Mouse (Mus musculus) limb, embryonic 13.5 days (tissue): Measurements from ENCODE around the gene Plekha8. TPM values are rescaled to one million over a fixed set of nuclear protein-coding genes. Genes with fewer than 3 reads are reported as not detected.

ENCODE experiments used
- ATAC-seq: fragments of 200-750 bp; cut with Nextera tagmentation; 2 replicates; pipeline ENCODE4 v1.8.0; 2017; ENCODE audit warnings: low read depth, moderate number of reproducible peaks, moderate TSS enrichment; ENCODE audit not compliant: low FRiP score
- H3K27ac ChIP-seq: fragments of 300-500 bp; sonication (generic); 2 replicates; pipeline ENCODE4 v1.5.1; 2015; ENCODE audit warnings: inconsistent platforms, mild to moderate bottlenecking, moderate library complexity
- H3K27me3 ChIP-seq: fragments of 300-500 bp; sonication (generic); 2 replicates; pipeline ENCODE4 v1.6.1; 2015; ENCODE audit warnings: mild to moderate bottlenecking, inconsistent platforms
- H3K36me3 ChIP-seq: fragments of 300-500 bp; sonication (generic); 2 replicates; pipeline ENCODE4 v1.6.1; 2015; ENCODE audit warnings: inconsistent platforms, mild to moderate bottlenecking, moderate library complexity
- H3K4me1 ChIP-seq: fragments of 300-500 bp; sonication (generic); 2 replicates; pipeline ENCODE4 v1.6.1; 2015; ENCODE audit warnings: inconsistent platforms
- H3K4me2 ChIP-seq: fragments of 300-500 bp; sonication (generic); replicated peaks from 2 replicates; pipeline ENCODE4 v1.6.1; 2015; ENCODE audit warnings: inconsistent platforms, mild to moderate bottlenecking, moderate library complexity
- H3K4me3 ChIP-seq: fragments of 300-500 bp; sonication (generic); 2 replicates; pipeline ENCODE4 v1.5.1; 2015; ENCODE audit warnings: moderate library complexity, mild to moderate bottlenecking, inconsistent platforms
- H3K9ac ChIP-seq: fragments of 300-500 bp; sonication (generic); 2 replicates; pipeline ENCODE4 v1.6.1; 2015; ENCODE audit warnings: mild to moderate bottlenecking, inconsistent platforms
- H3K9me3 ChIP-seq: fragments of 300-500 bp; sonication (generic); 2 replicates; pipeline ENCODE4 v1.6.1; 2016; ENCODE audit warnings: inconsistent platforms
- WGBS: fragments of 180-500 bp; shearing (Covaris S2); methylation state at CpG from one replicate; pipeline ENCODE4 v1.1.7; 2015; 5-methylcytosine and 5-hydroxymethylcytosine counted together
- polyA plus RNA-seq: library from polyadenylated mRNA; unstranded; fragments of >200 nt; fragmentation: Nextera tagmentation; extraction: Ambion mirVana; gene quantifications from 2 replicates; pipeline ENCODE4 v1.2.1, GENCODE M21; 2015

The Plekha8 gene
- polyA plus RNA-seq, 1 experiment from 2014 or later = 16.7 TPM

DNA sequence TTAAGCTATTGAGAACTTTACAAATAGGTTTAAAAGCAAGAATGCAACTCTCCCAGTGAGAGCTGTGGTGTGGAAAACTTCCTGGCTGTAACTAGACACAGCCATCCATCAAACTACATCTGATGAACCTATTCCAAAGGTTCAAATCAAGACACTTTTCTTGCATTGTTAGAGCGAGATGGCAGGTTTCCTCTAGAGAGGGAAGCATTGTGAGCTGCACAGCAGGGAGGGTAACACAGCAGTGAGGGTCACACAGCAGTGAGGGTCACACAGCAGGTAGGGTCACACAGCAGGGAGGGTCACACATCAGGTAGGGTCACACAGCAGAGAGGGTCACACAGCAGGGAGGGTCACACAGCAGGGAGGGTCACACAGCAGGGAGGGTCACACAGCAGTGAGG lies 6.7 kb upstream of the Plekha8 start:
- H3K9ac ChIP-seq = no peak overlapping the region
- no peak overlapping the region for H3K4me3 ChIP-seq
- peaks cover 26% of the 10 kb centered on the region for H3K4me1 ChIP-seq
- 59% methylated on average over 1 of the region's 1 CpGs for WGBS
- H3K27me3 ChIP-seq = no peaks in the 10 kb centered on the region
- no peak overlapping the region for H3K4me2 ChIP-seq
- no peaks in the 10 kb centered on the region for H3K9me3 ChIP-seq
- no peak overlapping the region for H3K27ac ChIP-seq
- ATAC-seq = no peak
- H3K36me3 ChIP-seq = peaks cover 9% of the 10 kb centered on the region

DNA sequence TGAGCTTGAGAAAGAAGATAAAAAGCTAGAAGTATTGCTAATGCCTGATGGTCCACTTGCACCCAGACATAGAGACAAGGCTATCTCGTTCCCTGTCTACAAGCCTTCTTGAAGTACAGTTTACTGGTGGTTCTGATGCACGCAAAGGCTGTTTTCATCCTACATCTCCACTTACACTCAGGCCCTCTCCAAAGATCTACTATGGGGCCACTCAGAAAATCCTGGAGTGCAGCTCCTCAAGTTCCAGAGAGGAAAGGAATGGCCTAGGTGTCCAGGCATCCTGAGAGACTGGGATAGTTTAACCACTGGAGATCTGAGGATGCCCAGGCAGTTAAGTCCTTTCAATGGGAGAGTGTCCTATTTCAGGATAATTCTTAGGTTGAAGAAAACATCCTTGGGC lies 4.2 kb upstream of the Plekha8 start:
- WGBS = 93% methylated on average over 2 of the region's 2 CpGs
- H3K4me2 ChIP-seq = peak overlapping the region; percentile 73
- no peak for ATAC-seq
- H3K27me3 ChIP-seq = no peaks in the 10 kb centered on the region
- no peak overlapping the region for H3K9ac ChIP-seq
- H3K36me3 ChIP-seq = no peaks in the 10 kb centered on the region
- H3K4me3 ChIP-seq = no peak overlapping the region
- no peaks in the 10 kb centered on the region for H3K9me3 ChIP-seq
- H3K27ac ChIP-seq = no peak overlapping the region
- H3K4me1 ChIP-seq = peaks cover 32% of the 10 kb centered on the region

DNA sequence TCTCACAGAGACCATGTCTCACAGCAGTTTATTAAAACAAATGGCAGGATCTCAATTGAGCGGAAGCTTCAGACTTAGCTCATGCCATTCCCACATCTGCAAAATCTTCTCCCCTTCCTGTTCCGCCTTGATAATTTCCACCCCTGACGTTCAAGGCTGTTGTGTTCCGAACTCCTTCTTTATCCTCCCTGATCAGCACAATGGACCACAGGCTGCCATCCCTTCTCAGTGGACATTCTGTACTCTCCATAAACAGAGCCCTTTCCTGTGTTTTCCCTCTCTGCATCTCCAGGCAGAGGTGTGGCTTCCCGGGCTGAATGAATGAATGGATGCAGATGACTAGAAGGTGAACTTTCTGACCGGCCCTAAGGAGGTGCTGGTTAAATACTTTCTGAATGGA lies 3.1 kb upstream of the Plekha8 start:
- Histone ChIP-seq H3K4me3 (peak overlapping the region; percentile 61), H3K9ac (peak overlapping the region; percentile 55; the same call in 1 of the 2 replicates), H3K27ac (no peak overlapping the region), H3K27me3 (no peaks in the 10 kb centered on the region), H3K36me3 (no peaks in the 10 kb centered on the region), H3K4me1 (peaks cover 43% of the 10 kb centered on the region), H3K9me3 (no peaks in the 10 kb centered on the region), H3K4me2 (peak overlapping the region; percentile 73)
- 49% methylated on average over 6 of the region's 6 CpGs for WGBS
- ATAC-seq = no peak

DNA sequence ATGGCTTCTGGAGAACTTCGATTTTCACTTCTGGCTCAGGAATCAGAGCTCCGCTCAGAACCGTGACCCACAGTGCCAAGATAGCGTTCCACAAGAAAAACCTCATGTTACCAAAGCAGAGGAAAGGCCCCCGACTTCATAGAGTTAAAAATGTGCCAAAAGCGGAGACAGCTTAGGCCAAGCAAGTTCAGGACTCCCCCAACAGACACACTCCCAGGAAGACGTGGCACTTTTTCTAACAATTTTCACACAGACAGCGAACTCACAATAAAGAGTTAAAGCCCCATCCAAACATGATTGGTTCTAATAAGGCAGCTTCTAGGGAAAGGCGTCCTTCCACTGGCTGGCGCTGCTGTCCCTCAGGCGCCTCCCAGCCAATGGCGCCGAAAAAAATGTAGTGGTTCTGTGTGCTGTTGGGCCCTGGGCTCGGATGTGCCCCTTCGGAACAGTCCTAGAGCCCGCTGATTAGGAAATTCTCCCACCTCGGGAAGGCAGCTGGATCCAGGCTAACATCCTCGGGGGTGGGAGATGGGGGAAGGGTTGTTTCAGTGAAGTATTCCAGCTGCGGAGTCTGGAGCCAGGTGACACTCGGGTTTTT lies 1.9 kb upstream of the Plekha8 start:
- Histone ChIP-seq H3K4me3 (peak overlapping the region; percentile 61), H3K27ac (peak overlapping the region; percentile 62; the same call in 1 of the 2 replicates), H3K4me2 (peak overlapping the region; percentile 73), H3K36me3 (no peaks in the 10 kb centered on the region), H3K4me1 (peaks cover 50% of the 10 kb centered on the region), H3K9ac (peak overlapping the region; percentile 72), H3K27me3 (no peaks in the 10 kb centered on the region), H3K9me3 (no peaks in the 10 kb centered on the region)
- under 1% methylated on average over 20 of the region's 20 CpGs for WGBS
- ATAC-seq = peak; percentile 90

DNA sequence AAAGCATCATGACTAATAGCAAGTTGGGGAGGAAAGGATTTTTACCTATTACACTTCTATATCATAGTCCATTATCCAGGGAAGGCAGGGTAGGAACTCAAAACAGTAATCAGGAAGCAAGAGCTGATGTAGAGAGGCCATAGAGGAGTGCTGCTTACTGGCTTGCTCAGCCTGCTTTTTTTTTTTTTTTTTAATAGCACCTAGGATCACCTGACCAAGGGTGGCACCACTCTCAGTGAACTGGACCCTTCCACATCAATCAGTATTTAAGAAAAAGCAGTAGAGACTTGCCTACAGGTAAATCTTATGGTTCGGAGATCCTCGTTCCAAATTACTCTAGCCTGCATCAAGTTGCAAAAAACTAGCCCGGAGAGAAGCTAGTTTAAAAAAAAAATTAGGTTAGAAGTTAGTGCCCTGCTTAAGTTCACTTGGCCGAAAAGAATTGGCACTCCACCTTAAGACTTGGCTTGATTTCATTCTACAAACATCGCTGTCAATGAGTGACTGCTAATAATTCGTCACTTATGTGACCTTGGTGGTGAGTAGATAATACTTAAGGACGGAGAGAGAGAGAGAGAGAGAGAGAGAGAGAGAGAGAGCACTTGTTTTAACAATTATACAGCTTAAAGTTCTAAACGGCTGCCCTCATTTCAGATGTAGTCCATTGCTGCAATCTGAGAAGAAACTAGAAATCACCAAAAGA lies 994 bp upstream of the Plekha8 start:
- ATAC-seq = no peak
- no peaks in the 10 kb centered on the region for H3K36me3 ChIP-seq
- H3K9ac ChIP-seq = no peak overlapping the region
- no peaks in the 10 kb centered on the region for H3K9me3 ChIP-seq
- peaks cover 54% of the 10 kb centered on the region for H3K4me1 ChIP-seq
- H3K4me2 ChIP-seq = peak overlapping the region; percentile 78
- H3K27me3 ChIP-seq = no peaks in the 10 kb centered on the region
- no peak overlapping the region for H3K27ac ChIP-seq
- 64% methylated on average over 8 of the region's 8 CpGs for WGBS
- peak overlapping the region; percentile 94 for H3K4me3 ChIP-seq

DNA sequence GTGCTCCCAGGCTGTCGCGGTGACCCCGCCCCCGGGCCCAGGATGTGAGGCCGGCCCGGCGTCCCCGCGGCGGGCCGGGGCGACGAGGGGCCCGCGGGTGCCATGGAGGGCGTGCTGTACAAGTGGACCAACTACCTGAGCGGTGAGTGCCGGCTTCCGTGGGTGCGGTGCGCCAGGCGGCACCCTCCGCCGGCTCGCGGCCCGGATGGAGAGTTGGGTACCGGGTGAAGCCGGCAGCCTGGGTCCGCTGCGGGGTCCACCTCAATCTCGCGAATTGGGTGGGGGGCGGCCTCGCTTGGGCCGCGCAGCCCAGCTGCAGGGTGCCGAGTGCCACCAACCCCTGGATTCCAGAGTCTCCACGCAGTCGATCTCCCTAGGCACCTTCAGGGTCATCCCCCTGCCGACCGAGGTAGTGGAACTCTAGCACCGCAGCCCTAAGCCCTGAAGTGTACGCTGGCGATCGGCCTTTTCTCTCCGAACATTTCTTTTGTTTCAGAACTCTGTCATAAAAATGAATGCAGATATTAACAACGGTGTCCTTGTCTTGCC lies 493 bp downstream of the Plekha8 start:
- WGBS = under 1% methylated on average over 47 of the region's 48 CpGs
- Histone ChIP-seq H3K36me3 (no peaks in the 10 kb centered on the region), H3K27me3 (no peaks in the 10 kb centered on the region), H3K27ac (peak overlapping the region; percentile 65), H3K9ac (peak overlapping the region; percentile 93), H3K4me1 (peaks cover 47% of the 10 kb centered on the region), H3K4me3 (peak overlapping the region; percentile 94), H3K4me2 (peak overlapping the region; percentile 78), H3K9me3 (no peaks in the 10 kb centered on the region)
- ATAC-seq = no peak; the same call in 1 of the 2 replicates

DNA sequence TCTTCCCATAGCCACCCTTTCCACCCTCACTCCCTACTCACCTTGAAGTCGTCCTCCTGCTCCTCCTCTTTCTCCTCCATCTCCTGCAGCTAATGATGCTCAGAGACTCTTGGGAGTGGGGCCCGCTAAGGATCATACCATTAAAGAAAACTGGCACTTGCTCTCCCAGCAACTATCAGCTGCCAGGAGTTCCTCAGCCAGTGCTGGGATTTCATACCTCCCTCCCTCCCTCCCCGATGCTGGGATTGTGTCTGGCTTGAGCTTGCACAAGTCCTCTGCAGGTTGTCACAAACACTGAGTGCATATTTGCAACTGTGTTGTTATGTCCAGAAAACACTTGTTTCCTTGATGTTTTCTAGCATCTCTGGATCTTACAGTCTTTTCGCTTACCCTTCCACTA lies 2.3 kb downstream of the Plekha8 start, which contains the start of gene Fkbp14:
Gene Fkbp14, minus strand, starts transcription at position 101 of the 400 bp plus-strand sequence.
- no peaks in the 10 kb centered on the region for H3K27me3 ChIP-seq
- peak within 1 kb of the TSS; percentile 93; the same call in 1 of the 2 replicates for H3K9ac ChIP-seq
- 70% methylated on average over 4 of the region's 4 CpGs for WGBS
- H3K4me1 ChIP-seq = peaks cover 29% of the 10 kb centered on the region
- H3K27ac ChIP-seq = no peak within 1 kb of the TSS
- H3K9me3 ChIP-seq = no peaks in the 10 kb centered on the region
- no peak for ATAC-seq
- H3K4me3 ChIP-seq = peak within 1 kb of the TSS; percentile 94
- no peaks in the 10 kb centered on the region for H3K36me3 ChIP-seq
- peak within 1 kb of the TSS; percentile 78 for H3K4me2 ChIP-seq

DNA sequence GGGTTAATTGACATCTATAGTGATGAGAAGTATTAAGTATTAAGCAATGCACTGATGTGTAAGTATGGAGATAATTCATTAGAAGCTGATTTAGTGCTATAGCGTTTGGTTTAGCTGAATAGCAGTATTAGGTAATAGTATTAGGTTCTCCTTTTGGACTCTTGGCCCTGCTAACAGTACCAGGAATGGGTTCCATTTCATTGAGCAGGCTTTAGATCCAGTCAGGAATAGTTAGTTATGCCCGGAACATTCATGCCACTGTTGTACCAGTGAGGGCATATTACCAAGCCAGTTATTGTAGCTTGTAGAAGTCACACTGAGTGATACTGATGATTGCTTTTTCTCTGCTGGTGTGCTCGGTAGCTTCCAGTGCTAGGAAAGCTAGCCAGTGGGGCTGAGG lies 2.8 kb downstream of the Plekha8 start:
- Histone ChIP-seq H3K9ac (no peak overlapping the region), H3K4me3 (no peak overlapping the region), H3K27ac (no peak overlapping the region), H3K4me1 (peaks cover 28% of the 10 kb centered on the region), H3K9me3 (no peaks in the 10 kb centered on the region), H3K36me3 (no peaks in the 10 kb centered on the region), H3K4me2 (no peak overlapping the region), H3K27me3 (no peaks in the 10 kb centered on the region)
- no peak for ATAC-seq
- 87% methylated on average over 3 of the region's 3 CpGs for WGBS

DNA sequence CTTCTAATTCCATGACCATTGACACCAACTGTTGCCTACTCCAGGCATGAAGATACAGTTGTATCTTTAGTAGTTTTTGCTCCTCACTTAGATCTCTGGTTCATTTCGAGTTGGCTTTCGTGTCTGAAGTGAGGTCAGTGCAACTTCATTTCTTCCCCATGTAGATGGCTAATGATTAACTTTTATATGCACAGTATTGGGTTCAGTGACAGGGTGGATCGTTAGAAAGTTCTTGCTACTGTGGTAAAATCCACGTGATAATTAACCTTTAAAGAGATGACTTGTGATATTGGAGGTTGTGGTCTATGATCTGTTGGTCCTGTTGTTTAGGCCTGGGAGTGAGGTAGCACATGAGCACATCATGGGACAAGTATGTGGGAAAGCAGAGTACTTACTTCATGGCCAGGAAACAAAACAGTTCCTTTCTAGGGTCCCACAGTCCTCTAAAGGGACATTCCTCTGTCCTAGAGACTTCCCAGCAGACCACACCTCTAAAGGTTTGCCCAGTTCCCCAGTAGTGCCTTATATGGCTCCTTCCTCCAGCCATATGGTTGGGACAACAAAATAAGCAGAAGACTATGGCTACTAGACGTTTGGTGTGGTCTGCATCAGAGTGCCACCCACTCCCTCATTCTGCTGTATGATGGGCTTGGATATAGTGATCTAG lies 5.9 kb downstream of the Plekha8 start:
- Histone ChIP-seq H3K4me2 (no peak overlapping the region), H3K9ac (no peak overlapping the region), H3K9me3 (peaks cover 3% of the 10 kb centered on the region; the same call in 1 of the 2 replicates), H3K4me1 (peaks cover 35% of the 10 kb centered on the region), H3K27ac (no peak overlapping the region), H3K36me3 (no peaks in the 10 kb centered on the region), H3K4me3 (no peak overlapping the region), H3K27me3 (no peaks in the 10 kb centered on the region)
- WGBS = 75% methylated on average over 5 of the region's 5 CpGs
- ATAC-seq = no peak

DNA sequence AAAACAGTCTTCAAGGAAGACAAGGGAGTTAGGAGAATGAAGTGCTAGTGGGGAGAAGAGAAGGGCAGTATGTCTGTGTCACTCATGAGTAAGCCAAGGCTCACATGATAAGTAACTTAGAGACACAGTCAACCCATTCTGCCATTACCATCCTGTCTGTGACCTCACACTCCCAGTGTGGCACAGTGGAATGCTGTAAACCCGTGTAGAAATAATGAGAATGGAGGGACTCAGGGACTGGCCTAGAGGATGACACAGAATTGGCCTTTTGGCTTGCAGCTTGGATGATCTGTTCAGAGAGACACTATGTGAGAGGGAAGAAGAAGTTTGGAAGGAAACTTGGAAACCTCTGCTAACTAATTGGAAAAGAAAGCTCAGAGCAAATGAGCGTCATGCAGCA lies 8.0 kb downstream of the Plekha8 start:
- H3K4me1 ChIP-seq = peaks cover 25% of the 10 kb centered on the region
- WGBS = 88% methylated on average over 2 of the region's 2 CpGs
- no peak overlapping the region for H3K9ac ChIP-seq
- peaks cover 3% of the 10 kb centered on the region; the same call in 1 of the 2 replicates for H3K36me3 ChIP-seq
- no peak for ATAC-seq
- H3K27ac ChIP-seq = no peak overlapping the region
- no peaks in the 10 kb centered on the region for H3K27me3 ChIP-seq
- H3K4me3 ChIP-seq = no peak overlapping the region
- peaks cover 3% of the 10 kb centered on the region; the same call in 1 of the 2 replicates for H3K9me3 ChIP-seq
- no peak overlapping the region for H3K4me2 ChIP-seq

DNA sequence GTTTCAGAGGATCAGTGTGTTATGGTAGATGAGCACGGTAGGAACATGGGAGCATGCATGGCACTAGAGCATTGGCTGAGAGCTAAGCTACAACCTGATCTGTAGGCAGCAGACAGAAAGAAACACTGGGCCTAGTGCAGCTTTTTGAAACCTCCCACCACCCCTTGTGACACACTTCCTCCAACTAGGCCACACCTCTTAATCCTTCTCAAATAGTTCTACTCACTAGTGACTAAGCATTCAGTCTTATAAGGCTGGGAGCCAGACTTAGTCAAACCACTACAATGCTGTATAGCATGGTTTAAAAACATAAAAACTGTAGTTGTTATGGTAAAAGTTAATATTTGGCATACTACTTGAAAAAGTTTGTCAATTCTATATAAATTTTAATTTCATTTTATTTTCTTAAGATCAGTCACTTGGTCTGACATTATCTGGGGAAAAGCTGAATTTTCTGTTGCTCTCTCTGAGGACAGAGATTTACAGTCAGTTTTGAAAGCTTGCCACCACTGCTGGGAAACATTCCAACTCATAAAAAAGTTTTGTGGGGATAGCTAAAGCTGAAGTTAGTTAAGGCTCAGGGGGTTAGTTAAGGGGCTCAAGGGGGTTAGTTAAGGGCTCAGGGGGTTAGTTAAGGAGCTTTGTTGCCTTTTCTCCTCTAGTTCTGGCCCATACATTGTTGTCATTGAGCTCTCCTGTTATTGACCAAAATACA lies 9.2 kb downstream of the Plekha8 start:
- no peaks in the 10 kb centered on the region for H3K27me3 ChIP-seq
- no peak; the same call in 1 of the 2 replicates for ATAC-seq
- H3K9me3 ChIP-seq = peaks cover 10% of the 10 kb centered on the region; the same call in 1 of the 2 replicates
- H3K9ac ChIP-seq = no peak overlapping the region
- 98% methylated on average over 1 of the region's 1 CpGs for WGBS
- H3K4me3 ChIP-seq = no peak overlapping the region
- H3K36me3 ChIP-seq = peaks cover 9% of the 10 kb centered on the region
- H3K27ac ChIP-seq = peak overlapping the region; percentile 67
- H3K4me2 ChIP-seq = no peak overlapping the region; the same call in 1 of the 2 replicates
- H3K4me1 ChIP-seq = peaks cover 22% of the 10 kb centered on the region
